8 mouse cellular contexts compared by ENCODE assay signal in genomic region chr3:88483621-88484020, GRCm38 (mm10). TPM values are rescaled to one million over a fixed set of nuclear protein-coding genes. Genes with fewer than 3 reads are reported as not detected.
DNase-seq lines count a peak whose midpoint lies in the region; ATAC-seq and TF ChIP-seq lines count a peak whose summit lies in the region.

No protein-coding gene starts in this region.

- H3K36me3 ChIP-seq in liver, embryonic 13.5 days = peaks cover 78% of the 10 kb centered on the region
- H3K36me3 ChIP-seq in stomach, postnatal 0 days (ENCODE audit: control insufficient read depth, insufficient read depth, low read length) = peaks cover 51% of the 10 kb centered on the region

- H3K27me3 ChIP-seq in liver, embryonic 13.5 days = peaks cover 47% of the 10 kb centered on the region
- no peaks in the 10 kb centered on the region for H3K27me3 ChIP-seq in stomach, postnatal 0 days (ENCODE audit: control insufficient read depth, insufficient read depth, low read length)

- H3K9ac ChIP-seq in liver, embryonic 13.5 days = no peak overlapping the region
- no peak overlapping the region for H3K9ac ChIP-seq in stomach, postnatal 0 days (ENCODE audit: low read length)

- peak; percentile 94 for TF ChIP-seq CTCF in stomach, postnatal 0 days (IDR thresholded peaks at IDR 0.05; ENCODE audit: low read depth)

- no peaks in the 10 kb centered on the region for H3K9me3 ChIP-seq in liver, embryonic 13.5 days (replicated peaks)
- H3K9me3 ChIP-seq in stomach, postnatal 0 days (ENCODE audit: control insufficient read depth, low read length) = no peaks in the 10 kb centered on the region

- WGBS in liver, embryonic 13.5 days (ENCODE audit: insufficient replicate concordance) = 13% methylated on average over 5 of the region's 5 CpGs
- whole genome bisulfite sequencing in stomach, postnatal 0 days = 17% methylated on average over 5 of the region's 5 CpGs

- no peak overlapping the region for H3K27ac ChIP-seq in liver, embryonic 13.5 days
- H3K27ac ChIP-seq in stomach, postnatal 0 days (replicated peaks) = no peak overlapping the region

- peaks cover 24% of the 10 kb centered on the region for H3K4me1 ChIP-seq in liver, embryonic 13.5 days (replicated peaks)
- 0 out of 2 replicates have a peak, but pooled peaks cover 1% of the 10 kb centered on the region for H3K4me1 ChIP-seq in stomach, postnatal 0 days (replicated peaks; ENCODE audit: control insufficient read depth, insufficient read depth)

- H3K4me2 ChIP-seq in liver, embryonic 13.5 days = no peak overlapping the region
- H3K4me2 ChIP-seq in stomach, postnatal 0 days (replicated peaks; ENCODE audit: low read depth) = no peak overlapping the region

- no peak for TF ChIP-seq EP300 in stomach, postnatal 0 days (optimal IDR thresholded peaks at IDR 0.05)

- DNase-seq in urinary bladder, postnatal 25 days (ENCODE audit: low spot score) = peak; percentile 72
- no peak for DNase-seq in urinary bladder, adult 2 months (ENCODE audit: low spot score)
- DNase-seq in cerebellum, postnatal 14 days = peak; percentile 89 to 93
- DNase-seq in frontal cortex, postnatal 36 days (ENCODE audit: low spot score in 2 of 2) = peak; percentile 74 to 75
- DNase-seq in kidney, adult 8-10 months = peak; percentile 47 to 78
- DNase-seq in liver, embryonic 13.5 days = peak; percentile 61
- peak; percentile 88 for DNase-seq in neural tube, embryonic 10.5 days (ENCODE audit: extremely low spot score, low spot score)
- DNase-seq in stomach, postnatal 0 days (ENCODE audit: low spot score) = peak; percentile 79

- H3K4me3 ChIP-seq in liver, embryonic 13.5 days (replicated peaks) = no peak overlapping the region
- H3K4me3 ChIP-seq in stomach, postnatal 0 days (ENCODE audit: low read depth, low read length) = no peak overlapping the region

- peak; percentile 56 for ATAC-seq in liver, embryonic 13.5 days (ENCODE audit: low read depth)
- ATAC-seq in stomach, postnatal 0 days (ENCODE audit: low FRiP score, low TSS enrichment) = peak; percentile 45

RNA-seq across cellular contexts. Expression of gene Sema4a, which starts 22.6 kb away (rescaled TPM):
- 63.2 and 63.3 TPM in 2 replicates for polyA plus RNA-seq in urinary bladder, adult 2 months (2012; rRNA removed)
- polyA plus RNA-seq in liver, embryonic 13.5 days (2015; fragmentation: Nextera tagmentation; extraction: Ambion mirVana) = 13.8 and 15.8 TPM in 2 replicates
- 27.9 and 32.7 TPM in 2 replicates for polyA plus RNA-seq in stomach, postnatal 0 days (2015; fragmentation: Nextera tagmentation; extraction: Ambion mirVana)

RNA-seq across cellular contexts. Expression of gene Lmna, which starts 26.1 kb away (rescaled TPM):
- 171 and 182 TPM in 2 replicates for polyA plus RNA-seq in urinary bladder, adult 2 months (2012; rRNA removed)
- 165 and 184 TPM in 2 replicates for polyA plus RNA-seq in liver, embryonic 13.5 days (2015; fragmentation: Nextera tagmentation; extraction: Ambion mirVana)
- 250 and 267 TPM in 2 replicates for polyA plus RNA-seq in stomach, postnatal 0 days (2015; fragmentation: Nextera tagmentation; extraction: Ambion mirVana)

RNA-seq across cellular contexts. Expression of gene Mex3a, which starts 48.6 kb away (rescaled TPM):
- polyA plus RNA-seq in urinary bladder, adult 2 months (2012; rRNA removed) = 1.7 and 1.8 TPM in 2 replicates
- 1.2 and 1.5 TPM in 2 replicates for polyA plus RNA-seq in liver, embryonic 13.5 days (2015; fragmentation: Nextera tagmentation; extraction: Ambion mirVana)
- polyA plus RNA-seq in stomach, postnatal 0 days (2015; fragmentation: Nextera tagmentation; extraction: Ambion mirVana) = 3.3 and 3.4 TPM in 2 replicates

RNA-seq across cellular contexts. Expression of gene Slc25a44, which starts 58.7 kb away (rescaled TPM):
- 18.7 and 19.8 TPM in 2 replicates for polyA plus RNA-seq in urinary bladder, adult 2 months (2012; rRNA removed)
- polyA plus RNA-seq in liver, embryonic 13.5 days (2015; fragmentation: Nextera tagmentation; extraction: Ambion mirVana) = 10.4 and 13.2 TPM in 2 replicates
- 9.7 and 9.8 TPM in 2 replicates for polyA plus RNA-seq in stomach, postnatal 0 days (2015; fragmentation: Nextera tagmentation; extraction: Ambion mirVana)
